Mouse (Mus musculus): ENCODE measurements around the gene Bcam. TPM values are rescaled to one million over a fixed set of nuclear protein-coding genes. Genes with fewer than 3 reads are reported as not detected.

The Bcam gene
- total and polyA plus RNA-seq, 3 experiments, result 3.0 to 10.9 (median 4.8) TPM

DNA sequence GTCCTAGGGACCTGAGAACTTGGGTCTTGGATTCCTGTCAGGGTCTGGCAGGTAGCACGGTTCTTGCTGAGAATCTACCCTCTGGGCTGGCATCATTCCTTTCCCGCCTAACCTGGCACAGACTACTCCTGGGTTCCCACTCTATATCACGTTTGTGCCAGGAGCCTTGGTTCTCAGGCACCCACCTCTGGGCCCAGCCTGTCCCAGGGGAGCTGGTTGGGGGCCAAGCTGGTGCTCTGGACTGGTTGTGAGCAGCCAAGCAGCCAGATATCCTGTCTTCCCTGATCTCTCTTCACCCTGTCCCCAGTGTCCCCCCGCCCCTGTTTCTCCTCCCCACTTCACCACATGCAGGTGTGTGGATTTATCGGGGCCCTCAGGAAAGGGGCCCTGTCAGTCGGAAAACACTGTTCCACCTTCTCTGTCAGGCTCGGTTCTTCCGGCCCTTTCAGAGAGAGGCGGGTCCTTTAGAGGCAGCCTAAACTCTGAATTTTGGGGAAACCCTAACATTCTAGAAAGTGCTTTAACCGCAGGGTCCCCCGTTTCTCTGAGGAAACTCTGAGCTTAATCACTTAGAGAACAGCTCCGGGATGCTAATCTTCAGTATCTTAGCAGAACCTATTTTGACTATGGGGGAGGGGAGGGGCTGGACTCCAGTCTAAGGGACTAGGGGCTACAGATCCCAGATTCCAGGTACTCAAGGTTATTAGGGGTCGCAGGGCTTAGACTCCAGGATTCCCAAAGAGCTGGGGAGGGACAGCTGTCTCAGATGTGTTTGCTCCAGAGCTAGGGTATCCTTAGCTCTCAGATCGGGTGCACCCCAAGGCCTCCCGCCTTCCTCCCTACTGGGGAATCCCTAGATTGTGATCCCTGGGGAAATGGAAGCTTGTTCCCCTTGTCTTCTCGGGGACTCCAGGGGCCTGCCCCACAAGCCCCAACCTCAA lies 1.1 kb downstream of the Bcam start:
- Histone ChIP-seq H3K27ac (ENCODE audit: insufficient read depth, low read depth) (no peak overlapping the region), H3K9ac (ENCODE audit: insufficient read depth, low read depth) (peak overlapping the region; percentile 52), H3K4me1 (ENCODE audit: control insufficient read depth in 1 of 2, insufficient read depth in 2 of 2) (peaks cover 4 to 17% of the 10 kb centered on the region in 2 experiments; a peak in 3 of 4 replicates), H3K79me2 (replicated peaks; ENCODE audit: control insufficient read depth, extremely low read depth, insufficient read depth, poor library complexity, severe bottlenecking) (no peaks in the 10 kb centered on the region), H3K9me3 (replicated peaks; ENCODE audit: low read length) (no peaks in the 10 kb centered on the region), H3K4me2 (ENCODE audit: insufficient read depth, low read depth, poor library complexity, severe bottlenecking) (peak overlapping the region; percentile 72), H3K36me3 (replicated peaks in 1 of 2; ENCODE audit: control insufficient read depth in 1 of 2, insufficient read depth in 1 of 2, low read length in 1 of 2) (peaks cover 0 to 2% of the 10 kb centered on the region in 2 experiments), H3K4me3 (replicated peaks in 1 of 3; ENCODE audit: low read depth in 2 of 3, low read length in 2 of 3, poor library complexity in 1 of 3) (peak overlapping the region; percentile 43 to 55 (median 51)), H3K27me3 (replicated peaks) (peaks cover 56% of the 10 kb centered on the region)
- TF ChIP-seq MEF2A (IDR thresholded peaks at IDR 0.05; ENCODE audit: borderline replicate concordance, low read depth, low read length), result no peak
- no peak for TF ChIP-seq IRF4 (IDR thresholded peaks at IDR 0.05; ENCODE audit: low read depth, low read length)
- 0 out of 2 replicates have a peak, but pooled peaks have one; percentile 10 for TF ChIP-seq ELF1 (IDR thresholded peaks at IDR 0.05; ENCODE audit: low read depth, low read length)
- no peak for DNase-seq (ENCODE audit: extremely low read depth)
- in situ Hi-C loops (cut with MboI; ENCODE audit: low pct_ligation_motif_present, low pct_unique_long_range_greater_than_20kb, low sequenced_read_pairs) (no loop called here), dilution Hi-C loops (cut with MboI; ENCODE audit: extremely low pct_ligation_motif_present, extremely low pct_unique_long_range_greater_than_20kb, low sequenced_read_pairs) (no loop called here)

DNA sequence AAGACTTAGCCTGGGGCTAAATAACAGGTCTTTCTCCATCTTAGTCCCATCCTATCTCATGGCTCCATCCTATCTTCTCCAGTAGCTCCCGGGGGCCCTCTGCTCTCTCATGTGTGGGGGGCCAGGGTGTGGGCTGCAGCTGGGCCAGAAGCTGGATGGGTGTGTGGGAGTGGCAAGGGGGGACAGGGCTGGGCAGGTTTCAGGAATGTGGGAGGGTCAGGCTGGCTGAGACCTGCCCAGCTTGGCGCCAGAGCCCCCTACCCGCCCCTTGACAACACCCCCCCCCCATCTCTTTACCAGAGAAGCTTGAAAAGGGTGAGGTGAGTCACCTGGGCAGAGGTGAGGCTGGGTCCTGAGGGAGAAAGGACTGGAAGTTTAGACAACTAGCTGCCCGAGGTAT lies 1.8 kb downstream of the Bcam start:
- TF ChIP-seq ZKSCAN1 (IDR thresholded peaks at IDR 0.05; ENCODE audit: borderline replicate concordance, low read depth, low read length) (no peak), ETS1 (conservative IDR thresholded peaks at IDR 0.05; ENCODE audit: low read depth, low read length) (no peak), ELF1 (IDR thresholded peaks at IDR 0.05; ENCODE audit: low read depth, low read length) (no peak), MAX (IDR thresholded peaks at IDR 0.05; ENCODE audit: low read length) (no peak), MAFK (IDR thresholded peaks at IDR 0.05; ENCODE audit: insufficient replicate concordance, low read length) (no peak), PAX5 (IDR thresholded peaks at IDR 0.05; ENCODE audit: low read length) (no peak), POLR2AphosphoS2 (IDR thresholded peaks at IDR 0.05; ENCODE audit: low read depth, low read length) (no peak), MEF2A (IDR thresholded peaks at IDR 0.05; ENCODE audit: borderline replicate concordance, low read depth, low read length) (no peak), MYC (IDR thresholded peaks at IDR 0.05; ENCODE audit: low read depth, low read length) (no peak), KAT2A (IDR thresholded peaks at IDR 0.05; ENCODE audit: insufficient replicate concordance, low read length) (no peak), MXI1 (IDR thresholded peaks at IDR 0.05; ENCODE audit: low read depth, low read length) (no peak), TBP (conservative IDR thresholded peaks at IDR 0.05; ENCODE audit: low read depth, low read length) (no peak), USF2 (conservative IDR thresholded peaks at IDR 0.05; ENCODE audit: low read depth, low read length) (no peak)
- Histone ChIP-seq H3K27me3 (replicated peaks) (peaks cover 56% of the 10 kb centered on the region), H3K4me3 (replicated peaks in 1 of 3; ENCODE audit: low read depth in 2 of 3, low read length in 2 of 3, poor library complexity in 1 of 3) (no peak overlapping the region), H3K79me2 (replicated peaks; ENCODE audit: control insufficient read depth, extremely low read depth, insufficient read depth, poor library complexity, severe bottlenecking) (no peaks in the 10 kb centered on the region), H3K9ac (ENCODE audit: insufficient read depth, low read depth) (no peak overlapping the region), H3K27ac (ENCODE audit: insufficient read depth, low read depth) (no peak overlapping the region), H3K36me3 (replicated peaks in 1 of 2; ENCODE audit: control insufficient read depth in 1 of 2, insufficient read depth in 1 of 2, low read length in 1 of 2) (peaks cover 0 to 2% of the 10 kb centered on the region in 2 experiments), H3K4me1 (ENCODE audit: control insufficient read depth in 1 of 2, insufficient read depth in 2 of 2) (peaks cover 4 to 17% of the 10 kb centered on the region in 2 experiments; a peak in 3 of 4 replicates), H3K4me2 (ENCODE audit: insufficient read depth, low read depth, poor library complexity, severe bottlenecking) (no peak overlapping the region), H3K9me3 (replicated peaks; ENCODE audit: low read length) (peaks cover 2% of the 10 kb centered on the region)
- DNase-seq (ENCODE audit: extremely low read depth), result no peak
- dilution Hi-C loops (cut with MboI; ENCODE audit: extremely low pct_ligation_motif_present, extremely low pct_unique_long_range_greater_than_20kb, low sequenced_read_pairs) (no loop called here), in situ Hi-C loops (cut with MboI; ENCODE audit: low pct_ligation_motif_present, low pct_unique_long_range_greater_than_20kb, low sequenced_read_pairs) (no loop called here)

Measured in CH12.LX (cell line).